Mouse (Mus musculus): ENCODE results near the gene Gtf2a1l.

GRCm38 (mm10) chr17:88636076-88636475, 32.4 kb upstream of the Gtf2a1l start:
- no peak for TF ChIP-seq EP300 (IDR thresholded peaks at IDR 0.05; ENCODE audit: insufficient read depth, low read depth, low read length)
- no peak for TF ChIP-seq CTCF (IDR thresholded peaks at IDR 0.05; ENCODE audit: low read depth, low read length)
- TF ChIP-seq POLR2A (IDR thresholded peaks at IDR 0.05; ENCODE audit: insufficient read depth, low read length): no peak

All from ES-Bruce4 (cell line).